Mouse (Mus musculus) lung, embryonic 16.5 days (tissue): ENCODE results near the gene Rnps1. TPM values are rescaled to one million over a fixed set of nuclear protein-coding genes. Genes with fewer than 3 reads are reported as not detected.

ENCODE experiments used
- ATAC-seq: fragments of 200-750 bp; cut with Nextera tagmentation; 2 replicates; pipeline ENCODE4 v1.8.0; 2017; ENCODE audit warnings: low read depth, mild to moderate bottlenecking, moderate library complexity
- H3K27ac ChIP-seq: fragments of 300-500 bp; sonication (generic); 2 replicates; pipeline ENCODE4 v1.5.1; 2014; ENCODE audit warnings: mild to moderate bottlenecking, control low read depth, low read length
- H3K27me3 ChIP-seq: fragments of 300-500 bp; sonication (generic); 2 replicates; pipeline ENCODE4 v1.6.1; 2014; ENCODE audit warnings: low read depth, low read length, mixed read lengths; ENCODE audit not compliant: control insufficient read depth, insufficient read depth
- H3K36me3 ChIP-seq: fragments of 300-500 bp; sonication (generic); 2 replicates; pipeline ENCODE4 v1.6.1; 2014; ENCODE audit warnings: low read length; ENCODE audit not compliant: control insufficient read depth, insufficient read depth
- H3K4me1 ChIP-seq: fragments of 300-500 bp; sonication (generic); replicated peaks from 2 replicates; pipeline ENCODE4 v1.6.1; 2014; ENCODE audit warnings: low read length, mixed read lengths; ENCODE audit not compliant: control insufficient read depth, insufficient read depth
- H3K4me2 ChIP-seq: fragments of 300-500 bp; sonication (generic); 2 replicates; pipeline ENCODE4 v1.6.1; 2014; ENCODE audit warnings: low read depth, low read length, control low read depth
- H3K4me3 ChIP-seq: fragments of 300-500 bp; sonication (generic); 2 replicates; pipeline ENCODE4 v1.5.1; 2014; ENCODE audit warnings: mild to moderate bottlenecking, low read length, control low read depth
- H3K9ac ChIP-seq: fragments of 300-500 bp; sonication (generic); 2 replicates; pipeline ENCODE4 v1.6.1; 2014; ENCODE audit warnings: low read length, control low read depth
- H3K9me3 ChIP-seq: fragments of 300-500 bp; sonication (generic); 2 replicates; pipeline ENCODE4 v1.6.1; 2016; ENCODE audit warnings: low read length; ENCODE audit not compliant: control insufficient read depth
- WGBS: fragments of 180-500 bp; shearing (Covaris S2); extraction: QIAGEN DNeasy Blood & Tissue Kit; methylation state at CpG from one replicate; pipeline ENCODE4 v1.1.7; 2014; 5-methylcytosine and 5-hydroxymethylcytosine counted together
- polyA plus RNA-seq: library from polyadenylated mRNA; unstranded; fragments of >200 nt; fragmentation: Nextera tagmentation; extraction: Ambion mirVana; gene quantifications from 2 replicates; pipeline ENCODE4 v1.2.1, GENCODE M21; 2015

The Rnps1 gene
- polyA plus RNA-seq, 1 experiment from 2014 or later, result 246 TPM

GRCm38 (mm10) chr17:24473612-24474275, 59.4 kb downstream of the Rnps1 start, which contains the start of gene Bricd5:
Bricd5 (plus strand) TSS chr17:24473884.
- Histone ChIP-seq H3K36me3 (peaks cover 23% of the 10 kb centered on the region), H3K4me2 (no peak within 1 kb of the TSS), H3K9me3 (no peaks in the 10 kb centered on the region), H3K4me1 (peaks cover 29% of the 10 kb centered on the region), H3K9ac (no peak within 1 kb of the TSS), H3K27ac (no peak within 1 kb of the TSS), H3K4me3 (no peak within 1 kb of the TSS), H3K27me3 (no peaks in the 10 kb centered on the region)
- WGBS, result 74% methylated on average over 6 of the region's 6 CpGs
- no peak for ATAC-seq

- WGBS, result 86% methylated on average over 5 of the region's 5 CpGs
- no peak overlapping the region for H3K9ac ChIP-seq
- ATAC-seq, result no peak
- H3K27ac ChIP-seq, result no peak overlapping the region
- peaks cover 23% of the 10 kb centered on the region for H3K36me3 ChIP-seq
- no peaks in the 10 kb centered on the region for H3K9me3 ChIP-seq
- H3K4me1 ChIP-seq, result peaks cover 29% of the 10 kb centered on the region
- no peaks in the 10 kb centered on the region for H3K27me3 ChIP-seq
- no peak overlapping the region for H3K4me3 ChIP-seq
- H3K4me2 ChIP-seq, result no peak overlapping the region
Measured at GRCm38 (mm10) chr17:24474557-24474956, 60.2 kb downstream of the Rnps1 start.

Other genes with a start within 250 kb of the Rnps1 start
- 462 and 486 TPM in 2 replicates for gene Atp6v0c, start 244.9 kb upstream of the Rnps1 start, polyA plus RNA-seq
- gene Tbc1d24, start 209.0 kb upstream of the Rnps1 start, polyA plus RNA-seq, result 4.6 and 6.4 TPM in 2 replicates
- gene Ntn3, start 205.0 kb upstream of the Rnps1 start, polyA plus RNA-seq, result 3.3 and 3.8 TPM in 2 replicates
- gene Tedc2, start 193.7 kb upstream of the Rnps1 start, polyA plus RNA-seq, result 11.3 and 13.0 TPM in 2 replicates
- 75.2 and 81.5 TPM in 2 replicates for gene Ccnf, start 163.1 kb upstream of the Rnps1 start, polyA plus RNA-seq
- 0.34 and 0.55 TPM in 2 replicates for gene Abca17, start 63.5 kb upstream of the Rnps1 start, polyA plus RNA-seq
- 40.8 and 48.4 TPM in 2 replicates for gene Abca3, start 62.6 kb upstream of the Rnps1 start, polyA plus RNA-seq
- gene Eci1, start 12.1 kb downstream of the Rnps1 start, polyA plus RNA-seq, result 97.4 and 102 TPM in 2 replicates
- gene Dnase1l2, start 28.5 kb downstream of the Rnps1 start, polyA plus RNA-seq, result 1.6 and 2.8 TPM in 2 replicates
- 28.8 and 30.5 TPM in 2 replicates for gene E4f1, start 55.7 kb downstream of the Rnps1 start, polyA plus RNA-seq
- gene Pgp, start 55.8 kb downstream of the Rnps1 start, polyA plus RNA-seq, result 43.9 and 50.6 TPM in 2 replicates
- not detected in 2 replicates for gene Bricd5, start 59.3 kb downstream of the Rnps1 start, polyA plus RNA-seq
- 28.1 and 29.8 TPM in 2 replicates for gene Mlst8, start 64.5 kb downstream of the Rnps1 start, polyA plus RNA-seq
- gene Caskin1, start 74.0 kb downstream of the Rnps1 start, polyA plus RNA-seq, result 0.59 and 0.96 TPM in 2 replicates
- 90.9 and 93.5 TPM in 2 replicates for gene Traf7, start 113.4 kb downstream of the Rnps1 start, polyA plus RNA-seq
- gene Rab26, start 119.6 kb downstream of the Rnps1 start, polyA plus RNA-seq, result 2.6 and 4.9 TPM in 2 replicates
- gene Pkd1, start 135.3 kb downstream of the Rnps1 start, polyA plus RNA-seq, result 21.6 and 23.6 TPM in 2 replicates
- gene Tsc2, start 218.1 kb downstream of the Rnps1 start, polyA plus RNA-seq, result 54.0 and 58.2 TPM in 2 replicates
- 17.6 and 17.9 TPM in 2 replicates for gene Nthl1, start 218.1 kb downstream of the Rnps1 start, polyA plus RNA-seq
- 95.5 and 98.1 TPM in 2 replicates for gene Slc9a3r2, start 235.8 kb downstream of the Rnps1 start, polyA plus RNA-seq
- gene Npw, start 243.9 kb downstream of the Rnps1 start, polyA plus RNA-seq, result 1.1 and 2.3 TPM in 2 replicates